Mouse (Mus musculus): ENCODE measurements around the gene Mymx. TPM values are rescaled to one million over a fixed set of nuclear protein-coding genes. Genes with fewer than 3 reads are reported as not detected.

Mymx gene
- polyA plus RNA-seq, 1 experiment from 2014 or later, result not detected

DNA sequence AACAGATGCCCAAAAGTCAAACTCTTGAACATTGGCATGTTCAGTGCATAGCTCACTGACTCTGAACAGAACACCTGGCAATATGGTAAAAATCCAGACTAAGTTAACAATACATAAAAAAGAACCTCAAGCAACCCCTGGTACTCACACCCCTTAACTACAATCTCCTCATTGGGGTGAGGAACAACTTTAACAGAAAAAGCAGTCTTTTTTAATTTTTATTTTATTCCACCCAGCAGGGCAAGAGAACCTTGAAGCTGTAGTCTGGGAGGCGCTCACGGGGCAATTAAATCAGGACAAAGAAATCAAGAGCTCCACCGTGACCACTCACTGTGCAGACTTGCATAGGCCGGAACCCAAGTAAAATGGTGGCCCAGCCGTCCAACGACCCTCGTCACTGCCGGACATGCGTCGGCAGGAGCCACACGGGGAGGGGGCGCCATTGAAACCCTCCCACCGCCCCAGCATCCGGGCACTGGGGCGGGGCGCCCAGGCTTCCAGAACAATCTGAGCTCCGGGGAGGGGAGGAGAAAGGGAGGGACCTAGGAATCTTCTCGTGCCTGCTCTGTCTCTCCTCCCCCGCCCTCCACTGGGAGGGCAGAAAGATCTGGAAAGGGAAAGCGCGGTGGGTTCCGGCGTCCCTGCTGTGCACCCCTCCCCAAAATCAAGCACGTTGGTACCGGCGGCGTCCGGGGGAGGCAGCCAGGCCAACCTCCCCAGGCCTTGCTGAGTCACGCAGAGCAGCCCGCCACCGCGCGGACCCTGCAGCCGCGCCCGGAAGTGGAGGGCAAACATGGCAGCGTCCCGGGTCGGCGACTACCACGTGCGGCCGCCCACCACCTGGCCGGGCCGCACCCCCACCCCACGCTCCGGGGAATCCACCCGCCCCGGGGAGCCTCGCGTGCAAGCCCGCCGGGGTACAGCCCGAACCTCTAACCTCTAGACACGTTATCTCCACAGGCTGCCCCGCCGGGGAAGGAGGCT lies 29.5 kb downstream of the Mymx start:
- Histone ChIP-seq H3K9ac (ENCODE audit: low read length) (peak overlapping the region; percentile 99), H3K27me3 (ENCODE audit: control insufficient read depth, insufficient read depth, low read length) (no peaks in the 10 kb centered on the region), H3K9me3 (ENCODE audit: control insufficient read depth, low read length) (no peaks in the 10 kb centered on the region), H3K36me3 (ENCODE audit: control insufficient read depth, insufficient read depth, low read length) (peaks cover 37% of the 10 kb centered on the region), H3K4me2 (peak overlapping the region; percentile 78), H3K4me1 (ENCODE audit: control insufficient read depth, insufficient read depth, low read length) (peaks cover 16% of the 10 kb centered on the region), H3K4me3 (ENCODE audit: low read depth, low read length) (peak overlapping the region; percentile 99), H3K27ac (ENCODE audit: low read depth, low read length) (peak overlapping the region; percentile 92)
- WGBS, result under 1% methylated on average over 50 of the region's 57 CpGs
- DNase-seq (ENCODE audit: low spot score, missing footprints) (peak; percentile 98), ATAC-seq (ENCODE audit: low FRiP score) (peak; percentile 68)

DNA sequence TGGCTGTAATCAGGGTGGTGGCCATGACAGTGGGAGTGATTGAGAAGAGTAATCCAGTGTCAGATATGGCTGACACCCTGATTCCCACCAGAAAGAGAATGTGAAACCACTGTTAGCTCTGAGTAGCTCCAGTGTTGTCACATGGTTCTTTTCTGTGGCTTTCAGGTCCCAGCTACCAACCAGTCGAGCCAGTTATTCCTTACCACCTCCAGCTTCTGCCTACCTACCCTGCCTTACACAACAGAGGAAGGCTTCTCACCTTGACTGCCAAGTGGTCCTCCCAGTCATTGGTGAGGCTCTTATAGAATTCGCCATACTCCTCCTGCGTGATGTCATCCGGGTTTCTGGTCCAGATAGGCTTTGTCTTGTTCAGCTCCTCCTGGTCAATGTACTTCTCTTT lies 31.9 kb downstream of the Mymx start:
- no peak overlapping the region for H3K27ac ChIP-seq (ENCODE audit: low read depth, low read length)
- H3K9ac ChIP-seq (ENCODE audit: low read length), result no peak overlapping the region
- ATAC-seq (ENCODE audit: low FRiP score) (no peak), DNase-seq (ENCODE audit: low spot score, missing footprints) (no peak)
- H3K4me3 ChIP-seq (ENCODE audit: low read depth, low read length), result no peak overlapping the region
- peaks cover 24% of the 10 kb centered on the region for H3K4me1 ChIP-seq (ENCODE audit: control insufficient read depth, insufficient read depth, low read length)
- H3K4me2 ChIP-seq, result no peak overlapping the region
- no peaks in the 10 kb centered on the region for H3K9me3 ChIP-seq (ENCODE audit: control insufficient read depth, low read length)
- H3K27me3 ChIP-seq (ENCODE audit: control insufficient read depth, insufficient read depth, low read length), result no peaks in the 10 kb centered on the region
- peaks cover 43% of the 10 kb centered on the region for H3K36me3 ChIP-seq (ENCODE audit: control insufficient read depth, insufficient read depth, low read length)
- WGBS, result 86% methylated on average over 4 of the region's 4 CpGs

DNA sequence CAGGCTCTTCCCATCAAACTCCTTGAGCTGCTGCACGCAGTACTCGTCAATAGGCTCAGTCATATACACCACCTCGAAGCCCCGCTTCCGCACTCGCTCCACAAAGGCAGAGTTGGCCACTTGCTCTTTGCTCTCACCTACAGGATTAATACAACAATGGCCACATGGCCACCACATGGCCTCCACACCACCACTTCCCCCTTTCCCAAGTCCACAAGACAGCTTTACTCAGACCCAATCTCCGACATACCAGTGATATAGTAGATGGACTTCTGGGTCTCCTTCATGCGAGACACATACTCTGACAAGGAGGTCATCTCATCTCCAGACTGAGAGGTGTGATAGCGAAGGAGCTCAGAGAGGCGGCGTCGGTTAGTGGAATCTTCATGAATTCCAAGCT lies 32.9 kb downstream of the Mymx start:
- ATAC-seq (ENCODE audit: low FRiP score), result no peak
- H3K27me3 ChIP-seq (ENCODE audit: control insufficient read depth, insufficient read depth, low read length), result no peaks in the 10 kb centered on the region
- WGBS, result 89% methylated on average over 12 of the region's 12 CpGs

DNA sequence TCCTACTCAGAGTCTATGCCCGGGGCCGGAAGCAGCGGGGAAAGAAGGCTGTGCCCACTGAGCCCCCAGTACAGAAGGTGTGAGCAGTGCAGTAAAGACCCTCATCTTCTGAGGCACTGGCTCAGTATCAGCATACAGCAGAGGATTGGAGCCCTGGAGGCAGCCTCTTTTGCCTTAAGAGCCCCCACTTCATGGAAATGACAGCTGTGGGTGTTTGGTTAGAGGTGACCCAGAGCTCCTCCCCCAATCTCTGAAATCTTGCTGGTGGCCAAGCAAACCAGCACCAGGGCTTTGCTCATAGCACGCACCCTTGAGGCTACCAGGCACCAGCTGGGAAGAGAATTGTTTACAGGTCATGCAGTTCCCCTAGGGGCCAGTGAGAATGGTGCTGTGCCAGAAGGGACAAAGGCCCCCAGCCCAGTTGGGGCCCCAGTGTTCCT lies 34.7 kb downstream of the Mymx start:
- Histone ChIP-seq H3K9ac (ENCODE audit: low read length) (no peak overlapping the region), H3K4me2 (no peak overlapping the region), H3K4me1 (ENCODE audit: control insufficient read depth, insufficient read depth, low read length) (peaks cover 25% of the 10 kb centered on the region), H3K4me3 (ENCODE audit: low read depth, low read length) (no peak overlapping the region), H3K36me3 (ENCODE audit: control insufficient read depth, insufficient read depth, low read length) (peaks cover 43% of the 10 kb centered on the region), H3K27ac (ENCODE audit: low read depth, low read length) (no peak overlapping the region), H3K9me3 (ENCODE audit: control insufficient read depth, low read length) (no peaks in the 10 kb centered on the region), H3K27me3 (ENCODE audit: control insufficient read depth, insufficient read depth, low read length) (no peaks in the 10 kb centered on the region)
- 26% methylated on average over 4 of the region's 4 CpGs for WGBS
- DNase-seq (ENCODE audit: low spot score, missing footprints) (no peak), ATAC-seq (ENCODE audit: low FRiP score) (no peak)

More for the DNA sequence above, 32.9 kb downstream of the Mymx start:
- Histone ChIP-seq H3K4me3 (ENCODE audit: low read depth, low read length) (no peak overlapping the region), H3K27ac (ENCODE audit: low read depth, low read length) (no peak overlapping the region), H3K36me3 (ENCODE audit: control insufficient read depth, insufficient read depth, low read length) (peaks cover 43% of the 10 kb centered on the region), H3K9me3 (ENCODE audit: control insufficient read depth, low read length) (no peaks in the 10 kb centered on the region), H3K9ac (ENCODE audit: low read length) (no peak overlapping the region), H3K4me1 (ENCODE audit: control insufficient read depth, insufficient read depth, low read length) (peaks cover 25% of the 10 kb centered on the region), H3K4me2 (no peak overlapping the region)
- DNase-seq (ENCODE audit: low spot score, missing footprints), result no peak

DNA sequence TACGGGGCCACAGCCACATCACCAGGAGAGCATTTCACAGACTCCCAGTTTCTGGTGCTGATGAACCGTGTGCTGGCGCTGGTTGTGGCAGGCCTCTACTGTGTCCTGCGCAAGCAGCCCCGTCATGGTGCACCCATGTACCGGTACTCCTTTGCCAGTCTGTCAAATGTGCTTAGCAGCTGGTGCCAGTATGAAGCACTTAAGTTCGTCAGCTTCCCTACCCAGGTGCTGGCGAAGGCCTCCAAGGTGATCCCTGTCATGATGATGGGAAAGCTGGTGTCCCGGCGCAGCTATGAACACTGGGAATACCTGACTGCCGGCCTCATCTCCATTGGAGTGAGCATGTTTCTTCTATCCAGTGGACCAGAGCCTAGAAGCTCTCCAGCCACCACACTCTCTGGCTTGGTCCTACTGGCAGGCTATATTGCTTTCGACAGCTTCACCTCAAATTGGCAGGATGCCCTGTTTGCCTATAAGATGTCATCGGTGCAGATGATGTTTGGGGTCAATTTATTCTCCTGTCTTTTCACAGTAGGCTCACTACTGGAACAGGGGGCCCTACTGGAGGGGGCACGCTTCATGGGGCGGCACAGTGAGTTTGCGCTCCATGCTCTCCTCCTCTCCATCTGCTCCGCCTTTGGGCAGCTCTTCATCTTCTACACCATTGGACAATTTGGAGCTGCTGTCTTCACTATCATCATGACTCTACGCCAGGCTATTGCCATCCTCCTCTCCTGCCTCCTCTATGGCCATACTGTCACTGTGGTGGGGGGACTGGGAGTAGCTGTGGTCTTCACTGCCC lies 35.3 kb downstream of the Mymx start:
- peak; percentile 89 for DNase-seq (ENCODE audit: low spot score, missing footprints)
- 77% methylated on average over 18 of the region's 18 CpGs for WGBS
- Histone ChIP-seq H3K9me3 (ENCODE audit: control insufficient read depth, low read length) (no peaks in the 10 kb centered on the region), H3K9ac (ENCODE audit: low read length) (no peak overlapping the region), H3K27ac (ENCODE audit: low read depth, low read length) (0 out of 2 replicates have a peak overlapping the region, but pooled peaks have one; percentile 1), H3K4me1 (ENCODE audit: control insufficient read depth, insufficient read depth, low read length) (peaks cover 25% of the 10 kb centered on the region), H3K27me3 (ENCODE audit: control insufficient read depth, insufficient read depth, low read length) (no peaks in the 10 kb centered on the region), H3K4me2 (no peak overlapping the region), H3K36me3 (ENCODE audit: control insufficient read depth, insufficient read depth, low read length) (peaks cover 42% of the 10 kb centered on the region), H3K4me3 (ENCODE audit: low read depth, low read length) (no peak overlapping the region)
- ATAC-seq (ENCODE audit: low FRiP score), result no peak

DNA sequence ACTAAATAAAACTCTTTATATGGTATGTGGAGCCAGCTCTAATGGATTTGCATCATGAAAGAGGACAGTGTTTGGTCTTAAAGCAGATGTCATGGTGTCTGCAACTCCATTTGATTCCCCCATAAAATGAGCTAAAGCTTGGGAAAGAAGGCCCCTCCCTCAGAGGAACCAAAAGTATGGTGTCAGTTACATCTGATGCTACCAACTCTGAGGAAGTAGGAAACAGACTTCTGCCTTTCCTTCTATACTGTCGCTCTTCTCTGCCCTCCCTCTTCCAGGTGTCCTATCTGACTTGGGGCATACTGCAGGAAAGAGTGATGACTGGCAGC lies 35.9 kb downstream of the Mymx start:
- ATAC-seq (ENCODE audit: low FRiP score), result no peak
- no peak overlapping the region for H3K4me2 ChIP-seq
- peaks cover 37% of the 10 kb centered on the region for H3K36me3 ChIP-seq (ENCODE audit: control insufficient read depth, insufficient read depth, low read length)
- 75% methylated on average over 1 of the region's 1 CpGs for WGBS
- H3K9me3 ChIP-seq (ENCODE audit: control insufficient read depth, low read length), result no peaks in the 10 kb centered on the region
- DNase-seq (ENCODE audit: low spot score, missing footprints), result no peak
- peaks cover 21% of the 10 kb centered on the region for H3K4me1 ChIP-seq (ENCODE audit: control insufficient read depth, insufficient read depth, low read length)
- H3K4me3 ChIP-seq (ENCODE audit: low read depth, low read length), result no peak overlapping the region
- no peaks in the 10 kb centered on the region for H3K27me3 ChIP-seq (ENCODE audit: control insufficient read depth, insufficient read depth, low read length)
- no peak overlapping the region for H3K9ac ChIP-seq (ENCODE audit: low read length)
- no peak overlapping the region for H3K27ac ChIP-seq (ENCODE audit: low read depth, low read length)

DNA sequence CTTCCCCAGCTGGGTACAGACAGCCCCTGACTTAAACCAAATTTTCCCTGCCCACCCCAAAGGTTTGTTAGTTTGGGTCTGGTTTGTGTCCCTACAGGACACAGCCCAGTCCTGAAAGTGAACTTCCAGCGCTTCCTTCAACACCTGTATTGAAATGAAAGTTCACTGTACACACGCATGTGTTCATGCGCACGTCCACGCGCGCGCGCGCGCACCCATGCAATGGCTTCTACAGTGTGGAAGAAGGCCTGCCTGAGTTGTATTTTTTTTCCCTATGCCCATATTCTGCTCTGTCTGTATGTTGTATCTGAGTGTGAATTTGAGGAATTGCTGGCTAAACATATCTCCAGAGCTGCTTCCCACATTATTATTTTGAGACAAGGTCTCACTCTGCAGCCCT lies 36.8 kb downstream of the Mymx start:
- H3K4me2 ChIP-seq, result peak overlapping the region; percentile 98
- H3K4me1 ChIP-seq (ENCODE audit: control insufficient read depth, insufficient read depth, low read length), result peaks cover 18% of the 10 kb centered on the region
- peak overlapping the region; percentile 81 for H3K4me3 ChIP-seq (ENCODE audit: low read depth, low read length)
- ATAC-seq (ENCODE audit: low FRiP score) (no peak), DNase-seq (ENCODE audit: low spot score, missing footprints) (no peak)
- no peaks in the 10 kb centered on the region for H3K9me3 ChIP-seq (ENCODE audit: control insufficient read depth, low read length)
- H3K9ac ChIP-seq (ENCODE audit: low read length), result peak overlapping the region; percentile 90
- no peaks in the 10 kb centered on the region for H3K27me3 ChIP-seq (ENCODE audit: control insufficient read depth, insufficient read depth, low read length)
- H3K36me3 ChIP-seq (ENCODE audit: control insufficient read depth, insufficient read depth, low read length), result peaks cover 28% of the 10 kb centered on the region
- WGBS, result 97% methylated on average over 11 of the region's 11 CpGs
- no peak overlapping the region for H3K27ac ChIP-seq (ENCODE audit: low read depth, low read length)

DNA sequence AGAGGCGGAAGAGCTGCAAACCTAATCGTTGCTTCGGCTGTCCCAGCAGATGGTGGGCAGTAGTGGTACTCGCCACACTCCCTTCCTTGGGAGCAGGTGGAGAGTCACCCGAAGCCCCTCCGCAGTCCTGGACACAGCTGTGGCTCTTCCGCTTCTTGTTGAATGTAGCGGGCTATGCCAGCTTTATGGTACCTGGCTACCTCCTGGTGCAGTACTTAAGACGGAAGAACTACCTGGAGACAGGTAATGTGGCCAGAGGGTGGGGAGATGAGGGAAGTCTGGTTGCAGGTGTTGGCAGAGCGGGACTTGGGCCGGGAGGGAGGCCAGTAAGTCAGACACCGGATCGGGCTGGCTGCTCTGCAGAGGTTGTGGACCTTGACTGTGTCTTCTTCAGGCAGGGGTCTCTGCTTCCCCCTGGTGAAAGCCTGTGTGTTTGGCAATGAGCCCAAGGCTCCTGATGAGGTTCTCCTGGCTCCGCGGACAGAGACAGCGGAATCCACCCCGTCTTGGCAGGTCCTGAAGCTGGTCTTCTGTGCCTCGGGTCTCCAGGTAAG lies 37.3 kb downstream of the Mymx start:
- H3K36me3 ChIP-seq (ENCODE audit: control insufficient read depth, insufficient read depth, low read length), result peaks cover 23% of the 10 kb centered on the region
- DNase-seq (ENCODE audit: low spot score, missing footprints), result peak; percentile 91
- H3K4me3 ChIP-seq (ENCODE audit: low read depth, low read length), result peak overlapping the region; percentile 81
- ATAC-seq (ENCODE audit: low FRiP score), result no peak; the same call in 1 of the 2 replicates
- no peaks in the 10 kb centered on the region for H3K27me3 ChIP-seq (ENCODE audit: control insufficient read depth, insufficient read depth, low read length)
- peak overlapping the region; percentile 84 for H3K27ac ChIP-seq (ENCODE audit: low read depth, low read length)
- H3K9ac ChIP-seq (ENCODE audit: low read length), result peak overlapping the region; percentile 90
- WGBS, result 14% methylated on average over 18 of the region's 18 CpGs
- peaks cover 18% of the 10 kb centered on the region for H3K4me1 ChIP-seq (ENCODE audit: control insufficient read depth, insufficient read depth, low read length)
- H3K4me2 ChIP-seq, result peak overlapping the region; percentile 98
- H3K9me3 ChIP-seq (ENCODE audit: control insufficient read depth, low read length), result no peaks in the 10 kb centered on the region
